Mouse (Mus musculus): Measurements from ENCODE around the gene Zfp566. TPM values are rescaled to one million over a fixed set of nuclear protein-coding genes. Genes with fewer than 3 reads are reported as not detected.

Gene Zfp566
- 9.4 and 11.1 TPM in 2 replicates for polyA plus RNA-seq (2012; rRNA removed)

DNA sequence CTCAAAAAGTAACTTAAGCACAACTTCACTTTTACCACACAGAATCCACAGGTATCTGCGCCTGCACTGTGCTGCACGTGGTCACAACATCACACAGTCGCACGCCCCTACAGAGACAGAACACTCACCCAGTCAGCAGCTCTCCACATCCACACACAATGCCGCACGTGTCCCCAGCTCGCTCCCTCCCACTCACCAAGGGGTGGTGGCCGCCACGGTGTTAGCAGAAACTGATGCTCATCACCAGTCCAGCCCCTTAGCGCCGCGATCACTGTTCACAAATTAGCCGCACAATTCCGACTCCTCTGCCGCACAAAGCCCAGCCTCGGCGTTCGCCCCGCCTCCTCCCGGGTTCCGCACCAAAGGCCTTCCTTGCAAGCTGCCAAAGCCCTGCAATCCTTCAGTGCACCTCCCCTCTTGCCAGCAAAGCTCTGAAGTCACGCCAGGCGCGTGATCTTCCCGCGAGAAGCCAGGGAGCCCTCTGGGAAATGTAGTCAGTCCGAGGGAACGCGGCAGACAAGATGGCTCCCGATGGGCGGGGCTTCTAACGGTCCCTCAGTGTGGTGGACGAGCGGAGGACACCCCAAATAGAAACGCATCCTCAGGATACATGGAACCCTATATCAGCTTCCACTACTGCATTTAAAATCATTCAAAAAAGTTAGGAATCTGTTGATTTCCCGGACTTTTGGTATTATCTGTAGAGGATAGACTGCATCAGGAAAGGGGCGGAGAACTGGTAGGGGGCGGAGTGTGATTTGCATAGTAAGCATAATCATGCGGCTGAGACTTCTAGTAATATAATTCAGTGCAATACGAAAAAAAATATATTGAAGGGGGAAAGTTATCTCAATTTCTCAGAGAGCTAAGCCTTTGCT is at the start of gene Zfp566, which contains the start of gene Gm26920:
Gene Zfp566, minus strand, starts transcription at position 436 of the 878 bp plus-strand sequence.
Gene Gm26920, minus strand, starts transcription at position 319 of the 878 bp plus-strand sequence.

GRCm38 (mm10) chr7:30121308-30122187 is 31.2 kb upstream of the Zfp566 start, which contains the start of gene Zfp382:
Gene Zfp382 (plus strand): TSS chr7:30121942.

DNA sequence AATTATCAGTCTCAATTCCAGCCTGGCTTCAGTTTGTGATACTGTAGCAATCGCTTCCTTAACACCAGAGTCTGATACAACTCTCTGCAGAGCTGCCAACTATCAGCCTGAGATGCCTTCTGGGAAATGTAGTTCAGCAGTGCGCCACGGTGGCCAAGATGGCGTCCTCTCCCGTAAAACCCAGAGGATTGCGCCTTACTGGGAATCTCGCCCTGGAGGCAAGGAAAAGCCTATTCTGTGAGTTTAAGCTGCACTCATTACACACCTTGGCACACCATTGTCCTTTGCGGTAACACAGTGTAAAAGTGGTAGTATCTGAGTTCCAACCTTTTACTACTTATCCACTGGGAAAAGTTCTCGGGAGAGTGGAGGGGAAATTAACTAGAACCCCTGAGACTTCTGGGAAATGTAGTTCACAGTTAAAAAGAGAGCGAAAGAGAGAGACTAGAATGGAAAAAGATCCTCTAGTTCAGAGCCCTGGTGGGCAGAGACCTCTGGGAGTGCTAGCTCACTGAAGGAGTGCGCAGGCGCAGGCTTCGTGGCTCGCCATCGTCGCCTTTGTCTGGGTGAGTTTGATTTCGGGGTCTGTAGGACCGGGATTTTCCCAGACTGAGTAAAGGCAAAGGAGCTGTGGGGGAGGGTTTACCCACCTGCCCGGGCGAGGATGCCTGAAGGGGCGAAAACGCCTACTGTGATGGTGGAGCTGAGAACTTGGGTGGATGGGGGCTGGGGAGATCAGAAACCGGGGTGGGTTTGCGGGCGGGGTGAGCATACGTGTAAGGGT is 4.5 kb upstream of the Zfp566 start, which contains the start of gene Zfp260:
Gene Zfp260, plus strand, starts transcription at position 132 of the 784 bp plus-strand sequence.

DNA sequence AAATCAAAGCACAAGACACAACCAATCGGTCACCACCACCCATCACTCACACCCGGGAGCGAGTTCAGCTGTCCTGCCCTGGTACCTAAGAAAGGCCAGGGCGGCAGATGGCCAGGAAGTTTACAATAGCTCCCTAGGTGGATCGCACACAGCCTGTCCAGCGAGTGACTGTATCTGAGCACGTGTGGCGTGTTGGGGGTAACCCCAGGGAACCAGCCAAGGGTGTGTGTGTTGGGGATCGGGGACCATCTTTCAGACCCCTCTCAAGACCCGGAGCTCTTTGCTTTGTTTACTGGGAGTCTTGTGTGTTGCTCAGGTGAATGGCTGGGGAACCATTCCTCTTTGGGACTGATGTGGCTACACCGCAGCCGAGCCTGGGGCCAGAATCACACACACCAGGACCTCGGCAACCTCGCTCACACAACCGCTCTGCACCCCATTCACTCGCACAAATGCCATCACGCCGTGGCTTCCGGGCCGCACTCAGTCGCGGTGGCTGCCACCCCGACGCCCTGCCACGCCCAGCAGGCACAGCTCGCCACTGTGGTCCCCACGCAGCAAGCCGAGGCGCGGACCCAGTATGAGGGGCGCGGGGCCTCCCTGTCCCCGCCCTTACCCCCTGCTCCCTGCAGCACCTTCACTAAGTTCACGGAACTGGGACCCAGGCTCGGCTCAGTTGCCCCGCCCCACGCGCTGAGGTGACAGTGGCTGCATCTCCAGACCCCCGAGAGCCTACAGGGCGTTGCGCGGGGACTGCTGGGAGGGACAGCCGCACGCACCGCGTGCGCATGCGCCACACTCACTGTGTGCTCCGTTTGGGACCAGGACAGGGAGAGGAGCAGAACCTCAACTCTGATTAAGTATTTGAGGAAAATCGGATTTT is 17.9 kb downstream of the Zfp566 start, which contains the start of gene Zfp82:
Gene Zfp82, minus strand, starts transcription at position 755 of the 883 bp plus-strand sequence.

GRCm38 (mm10) chr7:30050882-30051548 is 39.3 kb downstream of the Zfp566 start, which contains the start of gene Zfp14:
Gene Zfp14 (minus strand): TSS chr7:30051380.

Other genes with a start within 250 kb of the Zfp566 start
- gene Zfp940, start 236.9 kb downstream of the Zfp566 start, polyA plus RNA-seq (2012; rRNA removed) = 6.7 and 7.2 TPM in 2 replicates
- gene Zfp420, start 230.5 kb downstream of the Zfp566 start, polyA plus RNA-seq (2012; rRNA removed) = 7.7 and 12.2 TPM in 2 replicates
- 10.5 and 13.5 TPM in 2 replicates for gene Zfp27, start 184.0 kb downstream of the Zfp566 start, polyA plus RNA-seq (2012; rRNA removed)
- 9.7 and 16.0 TPM in 2 replicates for gene Zfp383, start 182.3 kb downstream of the Zfp566 start, polyA plus RNA-seq (2012; rRNA removed)
- gene Zfp74, start 136.4 kb downstream of the Zfp566 start, polyA plus RNA-seq (2012; rRNA removed) = 11.8 and 12.0 TPM in 2 replicates
- gene Zfp568, start 106.6 kb downstream of the Zfp566 start, polyA plus RNA-seq (2012; rRNA removed) = 14.7 and 24.0 TPM in 2 replicates
- gene Zfp14, start 39.1 kb downstream of the Zfp566 start, polyA plus RNA-seq (2012; rRNA removed) = 7.2 and 7.6 TPM in 2 replicates
- gene Zfp82, start 17.6 kb downstream of the Zfp566 start, polyA plus RNA-seq (2012; rRNA removed) = 3.7 and 4.0 TPM in 2 replicates
- 0.67 and 0.83 TPM in 2 replicates for gene Gm26920, start 117 bp downstream of the Zfp566 start, polyA plus RNA-seq (2012; rRNA removed)
- 42.7 and 66.9 TPM in 2 replicates for gene Zfp260, start 4.2 kb upstream of the Zfp566 start, polyA plus RNA-seq (2012; rRNA removed)
- 6.6 and 7.4 TPM in 2 replicates for gene Zfp382, start 31.4 kb upstream of the Zfp566 start, polyA plus RNA-seq (2012; rRNA removed)
- gene Zfp146, start 79.2 kb upstream of the Zfp566 start, polyA plus RNA-seq (2012; rRNA removed) = 111 and 119 TPM in 2 replicates
- gene Cox7a1, start 93.6 kb upstream of the Zfp566 start, polyA plus RNA-seq (2012; rRNA removed) = 2.2 and 4.6 TPM in 2 replicates
- 139 and 209 TPM in 2 replicates for gene Capns1, start 108.3 kb upstream of the Zfp566 start, polyA plus RNA-seq (2012; rRNA removed)
- 204 and 223 TPM in 2 replicates for gene Polr2i, start 141.4 kb upstream of the Zfp566 start, polyA plus RNA-seq (2012; rRNA removed)
- gene Tbcb, start 141.7 kb upstream of the Zfp566 start, polyA plus RNA-seq (2012; rRNA removed) = 133 and 198 TPM in 2 replicates
- 0.19 and 0.27 TPM in 2 replicates for gene Ovol3, start 145.2 kb upstream of the Zfp566 start, polyA plus RNA-seq (2012; rRNA removed)
- 0.06 and 0.26 TPM in 2 replicates for gene Thap8, start 189.6 kb upstream of the Zfp566 start, polyA plus RNA-seq (2012; rRNA removed)
- gene Wdr62, start 189.9 kb upstream of the Zfp566 start, polyA plus RNA-seq (2012; rRNA removed) = 22.8 and 26.3 TPM in 2 replicates
- gene Clip3, start 201.2 kb upstream of the Zfp566 start, polyA plus RNA-seq (2012; rRNA removed) = 115 and 137 TPM in 2 replicates
- gene Alkbh6, start 218.2 kb upstream of the Zfp566 start, polyA plus RNA-seq (2012; rRNA removed) = 61.7 and 90.9 TPM in 2 replicates
- gene Syne4, start 224.3 kb upstream of the Zfp566 start, polyA plus RNA-seq (2012; rRNA removed) = 42.4 and 63.7 TPM in 2 replicates
- 0.65 and 0.78 TPM in 2 replicates for gene E130208F15Rik, start 231.2 kb upstream of the Zfp566 start, polyA plus RNA-seq (2012; rRNA removed)
- gene Sdhaf1, start 233.4 kb upstream of the Zfp566 start, polyA plus RNA-seq (2012; rRNA removed) = 19.6 and 19.7 TPM in 2 replicates

Data from central nervous system, embryonic 11.5 days (tissue).